Mouse (Mus musculus): Measurements from ENCODE around the gene Arl15.

Gene Arl15

GRCm38 (mm10) chr13:113995490-113996236 is 201.4 kb downstream of the Arl15 start:
- DNase-seq: no peak

GRCm38 (mm10) chr13:113998811-113999210 is 204.5 kb downstream of the Arl15 start:
- DNase-seq: no peak

GRCm38 (mm10) chr13:114003463-114003862 is 209.2 kb downstream of the Arl15 start:
- DNase-seq: no peak

GRCm38 (mm10) chr13:114004191-114004590 is 209.9 kb downstream of the Arl15 start:
- no peak for DNase-seq

- no peak for DNase-seq
Measured at GRCm38 (mm10) chr13:114009786-114010185, 215.5 kb downstream of the Arl15 start.

GRCm38 (mm10) chr13:114010521-114010920 is 216.2 kb downstream of the Arl15 start:
- no peak for DNase-seq

GRCm38 (mm10) chr13:114011019-114011418 is 216.7 kb downstream of the Arl15 start:
- DNase-seq: no peak

GRCm38 (mm10) chr13:114017928-114018327 is 223.6 kb downstream of the Arl15 start:
- DNase-seq: no peak

GRCm38 (mm10) chr13:114023541-114023940 is 229.2 kb downstream of the Arl15 start:
- no peak for DNase-seq

- DNase-seq: no peak
Measured at GRCm38 (mm10) chr13:114026306-114026705, 232.0 kb downstream of the Arl15 start.

GRCm38 (mm10) chr13:114026751-114027150 is 232.4 kb downstream of the Arl15 start:
- no peak for DNase-seq

- no peak for DNase-seq
Measured at GRCm38 (mm10) chr13:114048071-114048470, 253.8 kb downstream of the Arl15 start.

- DNase-seq: no peak
Measured at GRCm38 (mm10) chr13:114048688-114049087, 254.4 kb downstream of the Arl15 start.

- no peak for DNase-seq
Measured at GRCm38 (mm10) chr13:114051151-114051850, 257.0 kb downstream of the Arl15 start.

GRCm38 (mm10) chr13:114052426-114053205 is 258.3 kb downstream of the Arl15 start:
- no peak for DNase-seq

- no peak for DNase-seq
Measured at GRCm38 (mm10) chr13:114053261-114053660, 259.0 kb downstream of the Arl15 start.

GRCm38 (mm10) chr13:114055686-114056085 is 261.4 kb downstream of the Arl15 start:
- no peak for DNase-seq

- no peak for DNase-seq
Measured at GRCm38 (mm10) chr13:114060258-114060657, 266.0 kb downstream of the Arl15 start.

- DNase-seq: no peak
Measured at GRCm38 (mm10) chr13:114061234-114061633, 266.9 kb downstream of the Arl15 start.

- DNase-seq: no peak
Measured at GRCm38 (mm10) chr13:114064069-114064468, 269.8 kb downstream of the Arl15 start.

GRCm38 (mm10) chr13:114065012-114065411 is 270.7 kb downstream of the Arl15 start:
- DNase-seq: no peak

GRCm38 (mm10) chr13:114068421-114068820 is 274.1 kb downstream of the Arl15 start:
- no peak for DNase-seq

GRCm38 (mm10) chr13:114071439-114071838 is 277.1 kb downstream of the Arl15 start:
- no peak for DNase-seq

- DNase-seq: no peak
Measured at GRCm38 (mm10) chr13:114074471-114074870, 280.2 kb downstream of the Arl15 start.
